10 mouse cellular contexts compared by ENCODE assay signal in genomic region chr7:139475896-139476295, GRCm38 (mm10).
DNase-seq lines count a peak whose midpoint lies in the region; ATAC-seq and TF ChIP-seq lines count a peak whose summit lies in the region.
"Had no signal": no experiment of that assay in that cellular context is flagged by ENCODE, and none has a peak within 500 bp of the region (broad histone marks: within the 10 kb centered on the region; RNA-seq: fewer than 3 reads in every experiment).

No protein-coding gene starts in this region.

- no peaks in the 10 kb centered on the region for H3K36me3 ChIP-seq in kidney, embryonic 14.5 days (ENCODE audit: control insufficient read depth, insufficient read depth, low read length)
- H3K36me3 ChIP-seq in C2C12 (ENCODE audit: control insufficient read depth, insufficient read depth): no peaks in the 10 kb centered on the region
- no peaks in the 10 kb centered on the region for H3K36me3 ChIP-seq in hindbrain, embryonic 11.5 days (ENCODE audit: control insufficient read depth, insufficient read depth, low read length)
- H3K36me3 ChIP-seq: midbrain, embryonic 10.5 days had no signal

- H3ac ChIP-seq in C2C12 (ENCODE audit: control insufficient read depth, insufficient read length, low read depth): no peak overlapping the region

- H3K9me3 ChIP-seq in kidney, embryonic 14.5 days (ENCODE audit: control insufficient read depth, low read length): no peaks in the 10 kb centered on the region
- H3K9me3 ChIP-seq in hindbrain, embryonic 11.5 days (ENCODE audit: control insufficient read depth, low read length): no peaks in the 10 kb centered on the region
- H3K9me3 ChIP-seq: midbrain, embryonic 10.5 days had no signal

- no peaks in the 10 kb centered on the region for H3K27me3 ChIP-seq in kidney, embryonic 14.5 days (ENCODE audit: control insufficient read depth, insufficient read depth, low read length)
- H3K27me3 ChIP-seq in C2C12 (ENCODE audit: control insufficient read depth, insufficient read depth, insufficient read length): no peaks in the 10 kb centered on the region
- no peaks in the 10 kb centered on the region for H3K27me3 ChIP-seq in hindbrain, embryonic 11.5 days (ENCODE audit: control insufficient read depth, insufficient read depth, low read length)

- 54% methylated on average over 4 of the region's 4 CpGs for WGBS in kidney, embryonic 14.5 days
- 50% methylated on average over 4 of the region's 4 CpGs for WGBS in hindbrain, embryonic 11.5 days

- no peaks in the 10 kb centered on the region for H3K79me2 ChIP-seq in C2C12 (ENCODE audit: control insufficient read depth, insufficient read depth)

- TF ChIP-seq CTCF in C2C12 (IDR thresholded peaks at IDR 0.05; ENCODE audit: control insufficient read depth, insufficient read depth, insufficient read length): peak; percentile 27

- 0 out of 2 replicates have a peak, but pooled peaks cover 6% of the 10 kb centered on the region for H3K4me1 ChIP-seq in kidney, embryonic 14.5 days (ENCODE audit: control insufficient read depth, insufficient read depth, low read length)
- no peaks in the 10 kb centered on the region for H3K4me1 ChIP-seq in hindbrain, embryonic 11.5 days (replicated peaks; ENCODE audit: control insufficient read depth, insufficient read depth, low read length)

- DNase-seq in cerebellum, adult 18-20 months: peak; percentile 61 to 67
- no peak for DNase-seq in cerebellum, adult 11 months
- peak; percentile 34 to 38 for DNase-seq in kidney, postnatal 4 days
- peak; percentile 59 to 61 for DNase-seq in cerebellum, postnatal 36 days
- DNase-seq in hindbrain, embryonic 11.5 days (ENCODE audit: low spot score): no peak
- DNase-seq in adrenal gland, postnatal 10 days: no peak
- DNase-seq: gastrocnemius, postnatal 36 days had no signal

- H3K27ac ChIP-seq in kidney, embryonic 14.5 days (ENCODE audit: low read depth, low read length): no peak overlapping the region
- H3K27ac ChIP-seq in hindbrain, embryonic 11.5 days (ENCODE audit: low read depth, low read length): no peak overlapping the region
- H3K27ac ChIP-seq: midbrain, embryonic 10.5 days had no signal

- H3K79me3 ChIP-seq in C2C12 (ENCODE audit: low read depth): no peaks in the 10 kb centered on the region

- no peak overlapping the region for H3K9ac ChIP-seq in kidney, embryonic 14.5 days (ENCODE audit: low read depth, low read length)
- H3K9ac ChIP-seq in hindbrain, embryonic 11.5 days (ENCODE audit: low read depth, low read length): no peak overlapping the region

- H3K4me2 ChIP-seq in kidney, embryonic 14.5 days (replicated peaks; ENCODE audit: low read depth, low read length): no peak overlapping the region
- no peak overlapping the region for H3K4me2 ChIP-seq in hindbrain, embryonic 11.5 days (replicated peaks; ENCODE audit: low read depth, low read length)

- H3K4me3 ChIP-seq in kidney, embryonic 14.5 days (ENCODE audit: low read length): no peak overlapping the region
- no peak overlapping the region for H3K4me3 ChIP-seq in C2C12 (ENCODE audit: insufficient read depth, poor library complexity, severe bottlenecking)
- H3K4me3 ChIP-seq in hindbrain, embryonic 11.5 days (ENCODE audit: low read depth, low read length): no peak overlapping the region
- H3K4me3 ChIP-seq: midbrain, embryonic 10.5 days had no signal

- no peak for ATAC-seq in kidney, embryonic 14.5 days (ENCODE audit: low FRiP score, low TSS enrichment)
- no peak for ATAC-seq in hindbrain, embryonic 11.5 days (ENCODE audit: low FRiP score)

TF ChIP-seq in C2C12, 6 proteins besides CTCF, POLR2A, EP300 and RAD21:
- TF ChIP-seq USF1 (IDR thresholded peaks at IDR 0.05; ENCODE audit: low read depth) (no peak), MYOG (IDR thresholded peaks at IDR 0.05; ENCODE audit: control insufficient read depth, extremely low read depth, insufficient read length) (no peak), MAX (IDR thresholded peaks at IDR 0.05) (no peak), CEBPB (IDR thresholded peaks at IDR 0.05; ENCODE audit: low read depth) (no peak), MYOD1 (IDR thresholded peaks at IDR 0.05; ENCODE audit: control insufficient read depth, insufficient read length, low read depth) (no peak), FOSL1 (IDR thresholded peaks at IDR 0.05; ENCODE audit: insufficient read depth, low read length, poor library complexity, severe bottlenecking) (no peak)

Comparison
In these comparisons a context has a peak if more than half of its experiments do, and no peak if none do; other contexts are left out.
1. DNase-seq: peak in cerebellum, adult 18-20 months (2 of 2), kidney, postnatal 4 days (2 of 2) and cerebellum, postnatal 36 days (2 of 2); none in cerebellum, adult 11 months (single experiment), hindbrain, embryonic 11.5 days (single experiment) and adrenal gland, postnatal 10 days (single experiment).